Mouse (Mus musculus): ENCODE data around the gene Zscan10. TPM values are rescaled to one million over a fixed set of nuclear protein-coding genes. Genes with fewer than 3 reads are reported as not detected.

Gene Zscan10
- total RNA-seq (2021): not detected
- long read RNA-seq, experiment 1: 0 reads
- long read RNA-seq, experiment 2: 0 reads

DNA sequence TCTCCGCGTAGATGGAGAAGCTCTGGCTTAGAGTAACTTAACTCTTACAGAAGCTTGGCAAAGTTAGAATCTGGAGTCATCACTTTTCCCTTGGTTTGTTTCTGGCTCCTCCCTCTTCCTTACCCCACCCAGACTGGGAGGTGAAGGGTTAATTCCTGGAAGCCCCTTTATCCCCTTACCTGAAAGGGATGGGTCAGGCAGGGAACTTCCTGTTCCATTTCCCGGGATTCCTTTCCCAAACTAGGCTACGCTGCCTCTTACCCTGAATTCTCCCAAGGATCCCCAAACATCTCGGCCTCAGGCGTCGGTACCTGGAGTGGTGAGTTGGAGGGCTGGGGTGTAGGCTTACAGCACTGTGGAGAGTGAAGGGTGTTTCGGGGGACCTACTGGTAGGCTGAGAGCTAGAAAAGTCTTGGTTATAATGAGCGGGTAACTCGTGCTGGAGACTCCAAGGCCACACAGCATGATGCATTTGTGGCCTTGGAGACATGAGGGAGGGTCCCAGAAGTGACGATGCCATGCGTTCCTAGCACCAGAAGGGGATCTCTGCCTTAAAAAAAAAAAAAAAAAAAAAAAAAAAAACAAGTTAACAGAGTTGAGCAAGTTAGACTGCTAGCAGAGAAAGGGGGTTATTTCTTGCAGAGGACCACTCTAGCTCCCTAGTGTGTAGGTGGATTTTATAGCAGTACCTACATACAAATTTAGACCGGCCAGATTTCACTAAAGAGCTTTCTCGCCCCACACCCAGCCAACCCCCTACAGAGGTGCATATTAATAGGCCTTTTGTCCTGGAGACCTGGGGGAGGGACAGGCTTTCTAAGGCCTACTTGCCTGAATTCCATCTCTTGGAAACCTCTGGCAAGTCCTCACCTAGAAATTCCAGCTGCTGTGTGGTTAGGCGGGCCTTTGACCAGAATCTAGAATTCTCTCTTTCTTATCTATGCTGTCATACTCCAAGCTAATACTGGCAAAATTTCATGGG, at the start of gene Zscan10:
Zscan10 (plus strand) TSS at position 216 of the 982 bp plus-strand sequence.
- DNase-seq: no peak

DNA sequence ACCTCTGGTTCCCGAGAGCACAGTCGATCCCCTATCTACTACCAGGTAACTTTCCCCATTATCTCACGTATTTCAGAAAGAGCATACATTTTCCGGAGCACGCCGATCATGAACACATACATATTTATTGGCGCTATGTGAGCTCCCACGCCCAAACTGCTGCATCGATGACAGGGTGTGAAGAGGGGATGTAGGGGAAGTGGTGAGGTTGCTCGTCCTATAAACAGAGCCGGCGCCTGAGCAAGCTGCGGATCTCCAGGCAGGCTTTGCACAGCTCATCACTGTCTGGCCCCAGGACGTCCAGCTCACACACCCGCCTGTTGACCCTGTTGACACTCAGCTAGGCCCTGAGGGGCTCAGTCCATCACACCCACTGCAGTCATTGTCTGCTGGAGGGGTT, 49.8 kb upstream of the Zscan10 start:
- DNase-seq: no peak

DNA sequence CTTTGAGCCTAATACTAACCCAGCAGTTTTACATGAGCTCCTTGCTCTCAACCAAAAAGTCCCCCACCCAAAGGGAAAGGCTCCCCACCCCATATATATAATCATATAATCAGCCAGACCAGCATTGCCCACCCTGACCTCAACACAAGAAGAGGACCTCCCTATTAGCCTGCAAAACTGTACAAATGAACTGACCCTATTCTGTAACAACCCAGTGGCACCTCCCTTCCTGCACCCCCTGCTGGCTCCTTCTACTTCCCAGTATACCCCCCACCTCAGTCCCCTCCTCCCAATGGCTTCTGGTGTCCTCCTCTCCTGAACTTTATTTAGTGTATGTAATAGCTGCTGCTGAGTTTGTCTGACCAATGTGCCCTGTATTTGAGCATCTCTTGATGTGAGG, 49.2 kb upstream of the Zscan10 start:
- DNase-seq: no peak

DNA sequence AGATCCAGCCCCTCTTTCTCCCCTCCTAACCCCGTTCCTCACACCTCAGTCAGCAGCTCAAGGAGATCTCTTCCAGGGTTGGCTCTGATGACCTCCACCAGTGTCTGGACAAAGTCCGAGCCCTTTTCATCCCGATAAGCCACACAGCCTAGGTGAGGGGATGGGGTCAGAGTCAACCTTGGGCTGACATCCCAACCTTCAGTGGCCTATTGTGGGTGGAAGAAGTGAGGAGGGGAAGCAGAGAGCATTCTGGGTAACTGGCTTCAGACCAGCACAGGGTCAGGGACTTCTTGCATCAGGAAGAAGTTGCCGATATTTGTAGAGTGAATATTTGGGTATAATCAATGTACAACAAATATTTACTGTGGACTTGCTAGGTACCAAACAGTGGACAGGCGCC, 48.7 kb upstream of the Zscan10 start:
- DNase-seq: no peak

GRCm38 (mm10) chr17:23552896-23553633, 47.6 kb upstream of the Zscan10 start:
- no peak for DNase-seq

DNA sequence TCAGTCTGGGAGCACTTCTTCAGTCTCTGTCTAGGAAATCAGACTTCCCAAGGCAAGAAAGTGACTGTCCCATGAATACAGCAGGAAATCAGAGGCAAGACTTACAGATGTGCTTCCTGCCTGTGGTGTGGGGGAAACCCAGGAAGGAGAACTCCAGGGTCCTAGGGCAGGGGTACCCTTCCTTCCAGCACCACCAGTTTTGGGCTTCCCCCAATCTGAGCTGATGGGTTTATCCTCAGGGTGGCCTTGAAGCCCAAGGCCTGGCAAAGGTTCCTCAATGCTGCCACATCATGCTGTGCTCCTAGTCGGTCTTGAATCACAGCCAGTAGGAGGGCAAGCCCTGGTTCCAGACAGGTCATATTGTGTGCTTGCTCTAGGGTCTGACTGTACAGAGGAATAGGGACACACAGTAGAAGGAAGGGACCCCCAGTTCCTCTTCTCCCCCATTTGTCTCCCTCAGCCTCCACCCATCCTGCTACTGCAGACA, 47.0 kb upstream of the Zscan10 start:
- no peak for DNase-seq

- no peak for DNase-seq
Observed at GRCm38 (mm10) chr17:23554321-23554720, 46.3 kb upstream of the Zscan10 start.

GRCm38 (mm10) chr17:23555243-23555916, 45.3 kb upstream of the Zscan10 start:
- DNase-seq: no peak

DNA sequence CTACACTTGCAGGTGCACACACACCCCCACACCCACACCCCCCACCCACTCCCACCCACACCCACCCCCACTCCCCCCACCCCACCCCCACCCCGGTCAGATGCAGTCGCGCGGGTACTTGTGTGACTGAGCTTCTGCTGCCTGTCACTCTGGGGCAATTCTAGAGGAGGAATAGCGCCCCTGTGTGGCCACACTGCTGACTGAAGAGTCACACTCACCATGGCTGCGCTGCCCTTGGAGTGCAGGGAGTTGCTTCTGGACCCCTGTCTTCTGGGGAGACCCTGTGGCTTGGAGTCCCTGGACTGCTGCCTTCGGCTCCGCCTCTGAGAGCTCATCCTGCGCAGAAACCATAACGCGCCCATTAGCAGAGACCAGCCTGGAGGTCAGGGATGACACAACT, 40.9 kb upstream of the Zscan10 start:
- peak; percentile 53 for DNase-seq

GRCm38 (mm10) chr17:23563595-23564367, 36.9 kb upstream of the Zscan10 start, which contains the start of gene Zfp213:
Gene Zfp213 (minus strand): TSS chr17:23564238.
- DNase-seq: peak; percentile 97

DNA sequence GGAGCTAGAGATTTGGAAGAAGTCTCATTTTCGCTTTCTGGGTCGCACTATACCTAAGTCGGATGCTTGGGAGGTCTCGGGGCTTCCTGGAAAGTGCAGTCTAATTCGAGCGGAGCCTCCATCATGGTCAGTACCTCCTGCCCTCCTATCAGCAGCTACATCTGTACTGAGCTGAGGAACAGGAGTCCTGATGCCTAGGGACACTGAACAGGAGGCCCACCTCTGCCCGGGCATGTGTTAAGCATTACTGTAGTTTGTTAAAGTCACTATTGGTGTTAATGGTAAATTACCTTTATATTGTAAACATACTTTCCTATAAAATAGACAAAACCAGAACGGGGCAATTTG, 36.3 kb upstream of the Zscan10 start:
- DNase-seq: no peak

GRCm38 (mm10) chr17:23566787-23567186, 33.9 kb upstream of the Zscan10 start:
- DNase-seq: no peak

GRCm38 (mm10) chr17:23568370-23568769, 32.3 kb upstream of the Zscan10 start:
- no peak for DNase-seq

GRCm38 (mm10) chr17:23570017-23570416, 30.6 kb upstream of the Zscan10 start:
- peak; percentile 37 for DNase-seq

GRCm38 (mm10) chr17:23571084-23571483, 29.6 kb upstream of the Zscan10 start:
- no peak for DNase-seq

DNA sequence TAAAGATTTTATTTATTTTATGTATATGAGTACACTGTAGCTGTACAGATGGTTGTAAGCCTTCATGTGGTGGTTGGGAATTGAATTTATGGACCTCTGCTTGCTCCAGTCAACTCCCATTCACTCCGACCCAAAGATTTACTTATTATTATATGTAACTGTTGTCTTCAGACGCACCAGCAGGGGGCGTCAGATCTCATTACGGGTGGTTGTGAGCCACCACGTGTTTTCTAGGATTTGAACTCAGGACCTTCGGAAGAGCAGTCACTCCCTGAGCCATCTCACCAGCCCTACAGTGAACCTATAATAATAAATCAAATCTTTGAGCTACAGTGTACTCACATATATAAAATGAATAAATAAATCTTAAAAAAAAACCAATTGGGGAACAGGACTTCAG, 28.6 kb upstream of the Zscan10 start:
- no peak for DNase-seq

- DNase-seq: no peak
Observed at GRCm38 (mm10) chr17:23574130-23574529, 26.5 kb upstream of the Zscan10 start.

DNA sequence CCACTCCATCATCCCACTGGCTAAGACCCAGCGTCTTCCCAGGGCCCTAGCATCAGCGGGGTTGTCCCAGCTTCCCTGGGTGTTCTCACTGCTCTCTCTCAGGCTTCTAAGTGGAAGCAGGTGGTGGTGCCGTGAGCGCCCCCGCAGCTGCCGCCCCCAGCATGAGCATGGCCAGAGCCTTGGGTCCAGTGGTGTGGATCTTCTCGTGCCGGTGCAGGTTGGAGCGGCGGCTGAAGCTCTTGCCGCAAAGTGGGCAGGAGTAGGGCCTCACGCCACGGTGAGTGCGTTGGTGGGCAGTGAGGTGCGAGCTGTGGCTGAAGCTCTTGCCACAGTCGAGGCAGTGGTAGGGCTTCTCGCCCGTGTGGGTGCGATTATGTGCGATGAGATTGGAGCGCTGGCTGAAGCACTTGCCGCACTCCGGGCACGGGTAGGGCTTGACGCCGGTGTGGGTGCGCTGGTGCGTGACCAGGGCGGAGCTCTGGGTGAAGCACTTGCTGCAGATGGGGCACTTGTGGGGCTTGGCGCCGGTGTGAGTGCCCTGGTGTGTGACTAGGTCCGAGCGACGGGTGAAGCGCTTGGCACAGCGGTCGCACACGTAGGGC, 24.6 kb upstream of the Zscan10 start:
- DNase-seq: no peak

DNA sequence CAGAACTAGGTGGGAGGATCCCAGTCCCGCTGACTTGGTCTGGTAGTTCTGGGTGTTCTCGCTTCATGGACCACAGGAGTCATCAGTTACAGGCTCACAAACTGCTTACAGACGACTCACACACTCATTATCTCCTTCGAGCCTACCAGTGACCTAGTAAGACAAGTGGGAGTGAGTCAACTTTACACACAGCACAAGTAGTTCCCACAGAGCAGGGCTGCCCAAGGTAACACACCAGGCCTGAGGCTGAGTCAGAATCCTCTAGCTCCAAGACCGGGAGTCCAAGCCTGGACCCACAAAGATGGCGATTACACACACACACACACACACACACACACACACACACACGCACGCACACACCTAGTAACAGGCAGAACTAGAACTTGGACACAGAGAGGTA, 15.9 kb upstream of the Zscan10 start:
- DNase-seq: no peak

DNA sequence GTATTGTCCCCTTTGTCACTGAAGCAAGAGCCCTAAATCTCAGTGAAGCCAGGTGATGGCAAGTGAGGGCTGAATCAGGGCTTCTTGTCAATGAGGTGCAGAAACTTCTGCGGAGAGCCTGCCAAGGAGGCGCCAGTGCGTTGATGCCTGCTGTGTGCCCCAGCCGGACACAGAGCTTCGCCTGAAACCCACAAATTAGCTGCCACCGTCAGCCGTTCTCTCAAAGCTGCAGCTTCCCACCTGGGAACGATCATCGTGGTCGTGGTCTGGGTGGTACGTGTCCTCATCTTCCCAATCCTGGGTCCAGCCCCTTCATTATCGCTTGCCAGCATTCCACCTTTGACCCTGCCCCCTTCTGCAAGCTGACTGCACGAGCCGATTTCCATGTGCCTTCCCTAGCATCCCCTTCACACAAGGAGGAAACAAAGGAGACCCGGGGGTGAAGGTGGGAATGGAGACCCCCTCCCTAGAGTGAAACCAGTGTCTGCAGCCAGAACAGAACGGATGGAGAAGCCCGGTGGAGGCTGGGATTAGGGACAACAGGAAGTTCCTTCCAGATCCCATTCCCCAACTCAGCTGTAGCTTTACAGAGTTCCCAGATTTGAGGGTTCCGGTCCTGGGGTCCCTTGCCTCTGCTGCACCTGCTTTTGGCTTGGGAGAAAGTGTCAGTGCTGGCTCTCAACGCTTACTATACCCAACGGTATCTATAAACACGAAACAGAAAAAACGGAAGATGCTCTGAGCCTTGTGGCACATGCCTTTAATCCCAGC, 14.8 kb upstream of the Zscan10 start:
- DNase-seq: peak; percentile 38
